Mouse (Mus musculus): ENCODE measurements around the gene Ntm.

DNA sequence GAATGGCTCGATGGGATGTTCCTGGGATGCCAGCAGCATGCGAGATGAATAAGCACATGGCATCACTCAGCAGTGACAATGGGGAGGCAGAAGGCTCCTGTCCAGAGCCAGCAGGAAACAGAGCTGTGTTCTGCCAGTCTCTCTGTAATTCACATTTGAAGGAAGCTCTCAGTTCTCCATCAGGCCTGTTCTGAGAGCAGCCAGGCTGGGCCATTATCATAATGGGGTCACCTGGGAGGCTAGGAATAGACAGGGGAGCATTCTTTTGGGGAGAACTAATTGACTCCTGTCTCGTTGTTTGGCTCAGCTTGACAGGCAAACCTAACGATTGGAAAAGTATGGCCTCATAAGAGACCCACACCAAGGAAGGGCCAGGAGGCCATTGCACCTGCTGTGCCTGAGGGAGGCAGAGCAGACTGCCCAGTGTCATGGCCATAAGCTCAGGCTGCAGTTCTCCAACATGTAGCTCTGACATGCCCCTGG is 386.8 kb downstream of the Ntm start:
- TF ChIP-seq CTCF (IDR thresholded peaks at IDR 0.05) (no peak), EP300 (IDR thresholded peaks at IDR 0.05) (no peak)
